Mouse (Mus musculus) kidney, postnatal 4 days (tissue): Measurements from ENCODE around the gene Ehf.
A peak's percentile ranks its signal among the peaks of the same experiment; 100 is the strongest.

ENCODE experiments used
- DNase-seq, 2 experiments: peaks; one replicate each; pipeline ENCODE4 v3.0.0; 2021; ENCODE audit warnings: mixed read lengths in 2 of 2

Gene Ehf

GRCm38 (mm10) chr2:103293751-103294150 lies 9.3 kb downstream of the Ehf start:
- peak; percentile 31 to 55 for DNase-seq

- DNase-seq: no peak
Measured at GRCm38 (mm10) chr2:103293214-103293613, 9.9 kb downstream of the Ehf start.

GRCm38 (mm10) chr2:103290705-103291269 lies 12.3 kb downstream of the Ehf start:
- DNase-seq: no peak

GRCm38 (mm10) chr2:103290167-103290566 lies 12.9 kb downstream of the Ehf start:
- DNase-seq: no peak

GRCm38 (mm10) chr2:103289407-103289950 lies 13.6 kb downstream of the Ehf start:
- peak in 1 of 2 experiments; percentile 38 for DNase-seq

- DNase-seq: no peak
Measured at GRCm38 (mm10) chr2:103287716-103288115, 15.4 kb downstream of the Ehf start.

GRCm38 (mm10) chr2:103285561-103285960 lies 17.5 kb downstream of the Ehf start:
- peak; percentile 29 to 58 for DNase-seq

- DNase-seq: peak; percentile 37 to 51
Measured at GRCm38 (mm10) chr2:103283730-103284129, 19.3 kb downstream of the Ehf start.

- DNase-seq: no peak
Measured at GRCm38 (mm10) chr2:103282184-103282750, 20.8 kb downstream of the Ehf start.

GRCm38 (mm10) chr2:103279927-103280326 lies 23.2 kb downstream of the Ehf start:
- no peak for DNase-seq

- DNase-seq: no peak
Measured at GRCm38 (mm10) chr2:103278476-103278875, 24.6 kb downstream of the Ehf start.

- DNase-seq: no peak
Measured at GRCm38 (mm10) chr2:103277794-103278193, 25.3 kb downstream of the Ehf start.

- no peak for DNase-seq
Measured at GRCm38 (mm10) chr2:103275316-103275960, 27.6 kb downstream of the Ehf start.

- DNase-seq: no peak
Measured at GRCm38 (mm10) chr2:103274803-103275202, 28.3 kb downstream of the Ehf start.

- no peak for DNase-seq
Measured at GRCm38 (mm10) chr2:103274270-103274669, 28.8 kb downstream of the Ehf start.

GRCm38 (mm10) chr2:103271481-103271880 lies 31.6 kb downstream of the Ehf start:
- DNase-seq: no peak

GRCm38 (mm10) chr2:103270556-103271160 lies 32.4 kb downstream of the Ehf start:
- no peak for DNase-seq

- DNase-seq: no peak
Measured at GRCm38 (mm10) chr2:103239086-103239485, 64.0 kb downstream of the Ehf start.

GRCm38 (mm10) chr2:103226781-103227180 lies 76.3 kb downstream of the Ehf start:
- DNase-seq: no peak

GRCm38 (mm10) chr2:103220871-103221270 lies 82.2 kb downstream of the Ehf start:
- no peak for DNase-seq

- no peak for DNase-seq
Measured at GRCm38 (mm10) chr2:103218323-103218722, 84.8 kb downstream of the Ehf start.

- DNase-seq: no peak
Measured at GRCm38 (mm10) chr2:103215801-103216200, 87.3 kb downstream of the Ehf start.

GRCm38 (mm10) chr2:103214861-103215260 lies 88.2 kb downstream of the Ehf start:
- DNase-seq: peak; percentile 17 to 46

- DNase-seq: no peak
Measured at GRCm38 (mm10) chr2:103213547-103213946, 89.5 kb downstream of the Ehf start.
